Mouse (Mus musculus) liver, embryonic 14.5 days (tissue): ENCODE data around the gene Lhfpl5.

Experiments used
- CTCF ChIP-seq: IDR thresholded peaks from 2 replicates; pipeline ENCODE4 v1.5.1; 2016; ENCODE audit warnings: antibody characterized with exemption, low read depth, control low read depth
- EP300 ChIP-seq: IDR thresholded peaks from 2 replicates; pipeline ENCODE4 v1.6.1; 2016; ENCODE audit warnings: antibody characterized with exemption, low read depth

- no peak for TF ChIP-seq CTCF
- no peak for TF ChIP-seq EP300
Observed at GRCm38 (mm10) chr17:28546925-28547324, 28.5 kb upstream of the Lhfpl5 start.
